Mouse (Mus musculus): Measurements from ENCODE around the gene Xrcc6. TPM values are rescaled to one million over a fixed set of nuclear protein-coding genes. Genes with fewer than 3 reads are reported as not detected.
A peak's percentile ranks its signal among the peaks of the same experiment; 100 is the strongest.

Xrcc6 gene
- polyA plus RNA-seq, 1 experiment from 2014 or later, result 46.0 TPM

DNA sequence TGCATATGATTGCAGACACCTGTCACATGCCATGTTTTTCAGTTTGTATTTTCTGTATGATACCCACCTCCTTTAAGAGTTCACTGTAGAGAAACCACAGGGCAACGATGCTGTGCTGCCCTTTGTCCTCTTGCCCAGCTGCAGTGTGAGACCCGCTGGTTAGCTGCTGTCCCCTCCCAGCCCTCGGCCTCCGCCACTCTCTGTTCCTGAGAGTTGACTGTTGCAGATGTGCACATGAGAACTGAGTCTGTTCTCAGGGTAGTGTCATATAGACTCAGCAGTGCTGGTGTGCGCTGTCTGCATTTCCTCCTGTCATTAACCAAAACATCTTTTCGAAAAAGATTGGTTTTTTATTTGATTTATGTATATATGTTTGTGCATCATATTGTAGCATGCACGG lies 44.8 kb downstream of the Xrcc6 start:
- Histone ChIP-seq H3K4me2 (replicated peaks) (no peak overlapping the region), H3K27ac (no peak overlapping the region), H3K27me3 (no peaks in the 10 kb centered on the region), H3K9ac (replicated peaks) (no peak overlapping the region), H3K36me3 (peaks cover 83% of the 10 kb centered on the region), H3K4me3 (replicated peaks) (no peak overlapping the region), H3K9me3 (no peaks in the 10 kb centered on the region), H3K4me1 (replicated peaks) (no peaks in the 10 kb centered on the region)
- WGBS, result 89% methylated on average over 7 of the region's 7 CpGs
- no peak for ATAC-seq

DNA sequence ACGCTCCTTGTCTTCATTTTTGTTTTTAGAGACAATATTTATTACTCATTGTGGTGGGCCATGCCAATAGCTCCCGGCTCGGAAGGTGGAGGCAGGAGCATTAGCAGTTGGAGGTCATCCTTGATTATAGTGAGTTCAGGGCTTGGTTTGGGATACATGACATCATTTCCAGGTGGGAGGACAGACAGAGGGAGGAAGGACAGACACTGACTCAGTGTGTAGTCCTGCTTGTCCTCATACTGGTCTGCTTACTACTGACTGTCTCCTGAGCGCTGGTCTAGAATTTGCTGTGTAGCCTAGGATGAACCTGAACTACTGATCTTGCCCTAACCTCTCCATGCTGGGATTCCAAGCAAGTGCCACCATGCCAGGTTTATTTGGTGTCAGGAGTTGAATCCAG lies 46.1 kb downstream of the Xrcc6 start, which contains the start of gene Desi1:
Gene Desi1 (minus strand): TSS at position 101 of the 400 bp plus-strand sequence.
- no peaks in the 10 kb centered on the region for H3K27me3 ChIP-seq
- no peaks in the 10 kb centered on the region for H3K4me1 ChIP-seq (replicated peaks)
- no peak within 1 kb of the TSS for H3K4me2 ChIP-seq (replicated peaks)
- WGBS, result 95% methylated on average over 4 of the region's 4 CpGs
- H3K9me3 ChIP-seq, result no peaks in the 10 kb centered on the region
- no peak within 1 kb of the TSS for H3K27ac ChIP-seq
- peaks cover 83% of the 10 kb centered on the region for H3K36me3 ChIP-seq
- no peak within 1 kb of the TSS for H3K4me3 ChIP-seq (replicated peaks)
- ATAC-seq, result no peak
- no peak within 1 kb of the TSS for H3K9ac ChIP-seq (replicated peaks)

DNA sequence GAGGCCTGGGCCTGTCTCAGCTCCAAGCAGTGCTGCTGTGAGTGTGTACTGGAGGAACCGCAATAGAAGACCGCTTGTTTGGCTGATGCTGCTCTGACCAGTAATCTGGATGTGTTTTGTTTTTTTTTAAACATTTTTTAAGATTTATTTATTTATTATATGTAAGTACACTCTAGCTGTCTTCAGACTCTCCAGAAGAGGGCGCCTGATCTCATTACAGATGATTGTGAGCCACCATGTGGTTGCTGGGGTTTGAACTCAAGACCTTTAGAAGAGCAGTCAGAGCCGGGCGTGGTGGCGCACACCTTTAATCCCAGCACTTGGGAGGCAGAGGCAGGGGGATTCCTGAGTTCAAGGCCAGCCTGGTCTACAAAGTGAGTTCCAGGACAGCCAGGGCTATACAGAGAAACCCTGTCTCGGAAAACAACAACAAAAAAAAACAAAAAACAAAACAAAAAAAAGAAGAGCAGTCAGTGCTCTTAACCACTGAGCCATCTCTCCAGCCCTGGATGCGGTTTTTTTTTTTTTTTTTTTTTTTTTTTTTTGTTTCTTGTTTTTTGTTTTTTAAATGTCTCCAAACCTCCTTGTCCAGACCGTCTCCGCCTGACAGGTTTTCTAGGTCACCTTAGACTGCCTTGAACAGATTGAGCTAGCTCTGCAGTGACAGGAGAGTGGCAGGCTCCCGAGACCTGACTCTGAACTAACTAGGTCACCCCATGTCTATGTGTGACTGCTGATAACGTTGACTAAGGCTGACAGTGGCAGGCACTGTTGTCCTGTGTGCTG lies 48.5 kb downstream of the Xrcc6 start:
- H3K4me2 ChIP-seq (replicated peaks), result no peak overlapping the region
- no peak for ATAC-seq
- no peaks in the 10 kb centered on the region for H3K27me3 ChIP-seq
- no peaks in the 10 kb centered on the region for H3K9me3 ChIP-seq
- WGBS, result 84% methylated on average over 12 of the region's 12 CpGs
- no peaks in the 10 kb centered on the region for H3K4me1 ChIP-seq (replicated peaks)
- H3K27ac ChIP-seq, result no peak overlapping the region
- no peak overlapping the region for H3K4me3 ChIP-seq (replicated peaks)
- H3K9ac ChIP-seq (replicated peaks), result no peak overlapping the region
- H3K36me3 ChIP-seq, result peaks cover 83% of the 10 kb centered on the region

DNA sequence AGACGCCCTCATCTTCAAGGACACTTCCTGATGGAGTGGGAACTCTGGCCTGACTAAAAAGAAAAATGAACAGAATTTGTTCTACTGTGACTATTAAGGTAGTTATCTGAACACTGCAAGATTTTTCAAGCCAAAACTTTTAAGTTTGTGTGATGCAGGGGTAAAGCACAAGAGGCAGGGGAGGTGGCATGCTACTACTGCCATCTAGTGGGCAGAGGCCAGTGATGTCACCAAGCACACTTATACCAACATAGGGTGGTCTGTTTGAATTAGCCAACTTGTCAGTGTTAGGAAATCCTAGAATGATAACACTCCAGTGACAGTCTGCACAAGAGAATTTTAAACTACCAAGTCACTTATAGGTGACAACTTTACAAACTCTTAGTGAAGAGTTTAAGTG lies 53.0 kb downstream of the Xrcc6 start:
- H3K4me2 ChIP-seq (replicated peaks), result no peak overlapping the region
- H3K9ac ChIP-seq (replicated peaks), result no peak overlapping the region
- no peak overlapping the region for H3K27ac ChIP-seq
- peaks cover 11% of the 10 kb centered on the region for H3K4me1 ChIP-seq (replicated peaks)
- WGBS, result 86% methylated on average over 1 of the region's 1 CpGs
- H3K27me3 ChIP-seq, result no peaks in the 10 kb centered on the region
- H3K4me3 ChIP-seq (replicated peaks), result no peak overlapping the region
- H3K9me3 ChIP-seq, result no peaks in the 10 kb centered on the region
- ATAC-seq, result no peak
- peaks cover 62% of the 10 kb centered on the region for H3K36me3 ChIP-seq

DNA sequence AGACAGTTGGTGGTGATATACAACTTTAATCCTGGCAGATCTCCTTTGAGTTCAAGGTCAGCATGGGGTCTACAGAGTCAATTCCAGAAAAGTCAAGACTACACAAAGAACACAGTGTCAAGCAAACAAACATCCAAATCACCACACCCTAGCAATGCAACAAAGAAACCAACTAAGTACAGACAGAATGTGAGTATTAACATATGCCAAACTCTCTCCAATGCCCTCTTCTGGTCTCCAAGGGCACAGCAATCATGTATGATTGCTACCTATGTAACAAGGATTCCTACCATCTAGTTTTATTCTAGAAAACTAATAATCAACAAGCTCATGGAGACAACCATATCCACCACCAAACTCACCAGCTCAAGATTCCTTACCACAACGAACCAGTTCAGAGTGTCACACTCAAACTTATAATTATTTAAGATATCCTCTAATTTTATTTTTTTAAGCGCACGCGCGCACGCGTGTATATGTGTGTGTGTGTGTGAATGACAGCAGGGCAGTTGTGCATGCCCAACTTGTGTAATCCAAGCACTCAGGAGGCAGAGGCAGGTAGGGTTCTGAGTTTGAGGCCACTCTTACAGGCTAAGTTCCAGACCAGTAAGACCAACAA lies 56.6 kb downstream of the Xrcc6 start:
- peaks cover 31% of the 10 kb centered on the region for H3K36me3 ChIP-seq
- H3K9ac ChIP-seq (replicated peaks), result no peak overlapping the region
- H3K27ac ChIP-seq, result no peak overlapping the region
- H3K4me1 ChIP-seq (replicated peaks), result peaks cover 28% of the 10 kb centered on the region
- H3K4me3 ChIP-seq (replicated peaks), result no peak overlapping the region
- no peaks in the 10 kb centered on the region for H3K9me3 ChIP-seq
- ATAC-seq, result no peak
- 97% methylated on average over 7 of the region's 7 CpGs for WGBS
- H3K27me3 ChIP-seq, result no peaks in the 10 kb centered on the region
- H3K4me2 ChIP-seq (replicated peaks), result no peak overlapping the region

- peaks cover 28% of the 10 kb centered on the region for H3K4me1 ChIP-seq (replicated peaks)
- peaks cover 14% of the 10 kb centered on the region for H3K36me3 ChIP-seq
- H3K27ac ChIP-seq, result no peak overlapping the region
- H3K27me3 ChIP-seq, result no peaks in the 10 kb centered on the region
- no peaks in the 10 kb centered on the region for H3K9me3 ChIP-seq
- H3K4me2 ChIP-seq (replicated peaks), result peak overlapping the region; percentile 98
- H3K9ac ChIP-seq (replicated peaks), result peak overlapping the region; percentile 98
- H3K4me3 ChIP-seq (replicated peaks), result peak overlapping the region; percentile 100
- 6% methylated on average over 26 of the region's 26 CpGs for WGBS
- ATAC-seq, result no peak
Observed at GRCm38 (mm10) chr15:82046246-82046891, 58.7 kb downstream of the Xrcc6 start.

GRCm38 (mm10) chr15:82047080-82047883 lies 59.6 kb downstream of the Xrcc6 start, which contains the start of gene Snu13:
Gene Snu13, minus strand, starts transcription at chr15:82047598.
- WGBS, result 1% methylated on average over 73 of the region's 74 CpGs
- peak within 1 kb of the TSS; percentile 80 for H3K27ac ChIP-seq
- H3K4me2 ChIP-seq (replicated peaks), result peak within 1 kb of the TSS; percentile 98
- peaks cover 28% of the 10 kb centered on the region for H3K4me1 ChIP-seq (replicated peaks)
- peak; percentile 89 for ATAC-seq
- H3K9ac ChIP-seq (replicated peaks), result peak within 1 kb of the TSS; percentile 98
- H3K36me3 ChIP-seq, result peaks cover 12% of the 10 kb centered on the region
- peak within 1 kb of the TSS; percentile 100 for H3K4me3 ChIP-seq (replicated peaks)
- H3K27me3 ChIP-seq, result no peaks in the 10 kb centered on the region
- no peaks in the 10 kb centered on the region for H3K9me3 ChIP-seq

- no peak overlapping the region for H3K27ac ChIP-seq
- H3K36me3 ChIP-seq, result no peaks in the 10 kb centered on the region
- H3K4me2 ChIP-seq (replicated peaks), result no peak overlapping the region
- no peaks in the 10 kb centered on the region for H3K9me3 ChIP-seq
- no peak for ATAC-seq
- H3K9ac ChIP-seq (replicated peaks), result no peak overlapping the region
- WGBS, result 74% methylated on average over 5 of the region's 5 CpGs
- H3K4me1 ChIP-seq (replicated peaks), result peaks cover 6% of the 10 kb centered on the region
- H3K27me3 ChIP-seq, result no peaks in the 10 kb centered on the region
- no peak overlapping the region for H3K4me3 ChIP-seq (replicated peaks)
Observed at GRCm38 (mm10) chr15:82052544-82052943, 64.9 kb downstream of the Xrcc6 start.

DNA sequence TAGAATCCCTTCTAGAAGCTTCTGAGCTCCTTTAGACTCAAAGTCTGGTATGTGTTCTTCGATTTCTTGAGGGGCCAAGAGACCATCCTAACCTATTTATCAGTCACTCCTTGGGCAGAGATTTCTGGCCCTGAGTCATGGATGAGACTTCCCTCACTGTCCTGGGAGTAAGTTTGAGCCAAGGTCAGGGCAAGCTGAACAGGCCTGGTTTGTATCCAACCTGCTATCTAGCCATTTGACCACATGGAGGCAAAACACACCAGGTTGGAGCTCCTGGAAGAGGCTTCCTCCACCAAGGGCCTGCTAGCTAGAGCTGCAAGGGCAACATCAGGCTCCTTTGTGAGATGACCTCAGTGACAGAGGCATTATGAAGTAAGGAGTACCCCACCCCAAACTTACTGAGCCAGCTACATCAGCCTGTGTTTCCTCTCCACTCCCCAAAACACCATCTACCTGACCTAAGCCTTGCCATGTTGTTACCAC lies 71.1 kb downstream of the Xrcc6 start, which contains the start of gene 4930407I10Rik:
Gene 4930407I10Rik (plus strand): TSS at position 433 of the 483 bp plus-strand sequence.
- H3K9ac ChIP-seq (replicated peaks), result no peak within 1 kb of the TSS
- WGBS, result 90% methylated on average over 1 of the region's 1 CpGs
- no peak within 1 kb of the TSS for H3K27ac ChIP-seq
- no peak for ATAC-seq
- no peaks in the 10 kb centered on the region for H3K36me3 ChIP-seq
- no peaks in the 10 kb centered on the region for H3K9me3 ChIP-seq
- no peaks in the 10 kb centered on the region for H3K27me3 ChIP-seq
- no peak within 1 kb of the TSS for H3K4me3 ChIP-seq (replicated peaks)
- H3K4me2 ChIP-seq (replicated peaks), result no peak within 1 kb of the TSS
- no peaks in the 10 kb centered on the region for H3K4me1 ChIP-seq (replicated peaks)

DNA sequence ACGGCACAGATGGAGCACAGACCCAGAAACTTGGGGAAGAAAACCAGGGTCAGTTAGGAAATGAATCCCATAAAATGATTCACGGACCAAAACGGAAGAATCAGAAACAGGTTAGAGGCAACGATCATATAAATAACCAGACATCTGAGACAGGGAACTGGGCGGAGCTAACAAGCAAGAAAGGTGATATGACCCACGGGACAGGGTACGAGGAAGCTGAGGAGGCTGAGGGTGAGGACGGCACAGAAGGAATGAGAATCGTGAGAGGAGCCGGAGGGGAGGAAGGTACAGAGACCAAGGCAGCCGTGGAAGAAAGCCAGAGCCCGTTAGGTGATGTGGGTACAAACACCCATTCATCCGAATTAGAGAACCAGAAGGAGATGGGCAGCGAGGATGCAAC lies 76.3 kb downstream of the Xrcc6 start:
- H3K27ac ChIP-seq, result no peak overlapping the region
- no peaks in the 10 kb centered on the region for H3K9me3 ChIP-seq
- no peak for ATAC-seq
- H3K4me3 ChIP-seq (replicated peaks), result no peak overlapping the region
- no peak overlapping the region for H3K9ac ChIP-seq (replicated peaks)
- H3K36me3 ChIP-seq, result no peaks in the 10 kb centered on the region
- 79% methylated on average over 14 of the region's 14 CpGs for WGBS
- H3K4me2 ChIP-seq (replicated peaks), result no peak overlapping the region
- no peaks in the 10 kb centered on the region for H3K4me1 ChIP-seq (replicated peaks)
- H3K27me3 ChIP-seq, result peaks cover 16% of the 10 kb centered on the region

DNA sequence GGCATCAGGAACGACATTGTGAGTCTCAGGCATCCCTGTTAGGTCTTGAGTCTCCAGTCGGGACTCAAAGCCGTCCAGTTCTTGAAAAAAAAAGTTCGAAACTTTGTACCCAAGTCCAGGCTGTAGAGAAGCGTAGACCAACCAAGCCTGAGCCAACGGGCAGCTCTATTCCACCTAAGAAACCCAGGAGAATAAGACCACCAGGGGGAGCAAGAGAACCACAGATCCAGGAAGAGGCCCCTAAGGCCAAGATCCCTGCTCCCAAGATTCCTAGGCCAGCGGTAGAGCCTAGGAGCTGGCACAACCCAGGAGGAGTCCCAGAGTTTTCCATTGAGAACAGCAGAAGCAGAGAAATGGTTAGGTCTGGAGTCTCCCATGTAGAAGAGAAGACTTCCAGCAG lies 77.9 kb downstream of the Xrcc6 start:
- Histone ChIP-seq H3K27ac (no peak overlapping the region), H3K27me3 (peaks cover 32% of the 10 kb centered on the region), H3K4me3 (replicated peaks) (no peak overlapping the region), H3K9me3 (no peaks in the 10 kb centered on the region), H3K4me1 (replicated peaks) (0 out of 2 replicates have a peak, but pooled peaks cover 4% of the 10 kb centered on the region), H3K4me2 (replicated peaks) (no peak overlapping the region), H3K9ac (replicated peaks) (no peak overlapping the region), H3K36me3 (no peaks in the 10 kb centered on the region)
- WGBS, result 21% methylated on average over 7 of the region's 7 CpGs
- ATAC-seq, result peak; percentile 58; the same call in 1 of the 2 replicates

All from midbrain, embryonic 13.5 days (tissue).